Mouse (Mus musculus) liver, embryonic 14.5 days (tissue): ENCODE measurements around the gene Azin2. TPM values are rescaled to one million over a fixed set of nuclear protein-coding genes. Genes with fewer than 3 reads are reported as not detected.

Experiments
- ATAC-seq: fragments of 200-750 bp; cut with Nextera tagmentation; 2 replicates; pipeline ENCODE4 v1.8.0; 2017; ENCODE audit warnings: moderate number of reproducible peaks, mild to moderate bottlenecking, moderate library complexity; ENCODE audit not compliant: insufficient read depth
- DNase-seq, 3 experiments: peaks; one replicate each; pipeline ENCODE4 v3.0.0-alpha.2; 2012 to 2013; ENCODE audit warnings: low read depth in 3 of 3, low spot score in 3 of 3
- H3K27ac ChIP-seq: fragments of 300-500 bp; sonication (generic); 2 replicates; pipeline ENCODE4 v1.5.1; 2014; ENCODE audit warnings: moderate library complexity, mild to moderate bottlenecking, control low read depth, inconsistent platforms
- H3K27me3 ChIP-seq: fragments of 300-500 bp; sonication (generic); 2 replicates; pipeline ENCODE4 v1.6.1; 2014; ENCODE audit warnings: mild to moderate bottlenecking, low read length, moderate library complexity; ENCODE audit not compliant: control insufficient read depth, insufficient read depth
- H3K36me3 ChIP-seq: fragments of 300-500 bp; sonication (generic); replicated peaks from 2 replicates; pipeline ENCODE4 v1.6.1; 2014; ENCODE audit warnings: low read depth; ENCODE audit not compliant: control insufficient read depth, insufficient read depth
- H3K4me1 ChIP-seq, 2 experiments: fragments of 200-500 bp in 1 of 2; fragments of 300-500 bp in 1 of 2; sonication (generic) in 1 of 2; replicated peaks; 2 replicates each; pipeline ENCODE4 v1.6.1; 2012 to 2014; ENCODE audit warnings: antibody characterized with exemption in 1 of 2, inconsistent platforms in 1 of 2, low read length in 1 of 2; ENCODE audit not compliant: control insufficient read depth in 2 of 2, insufficient read depth in 2 of 2
- H3K4me2 ChIP-seq: fragments of 300-500 bp; sonication (generic); 2 replicates; pipeline ENCODE4 v1.6.1; 2014; ENCODE audit warnings: low read depth, mild to moderate bottlenecking, control low read depth, moderate library complexity
- H3K4me3 ChIP-seq, 2 experiments: fragments of 200-500 bp in 1 of 2; fragments of 300-500 bp in 1 of 2; sonication (generic) in 1 of 2; 2 replicates each; pipeline ENCODE4 v1.5.1; 2012 to 2014; ENCODE audit warnings: low read depth in 2 of 2, low read length in 2 of 2, mild to moderate bottlenecking in 2 of 2, control low read depth in 1 of 2, inconsistent platforms in 1 of 2, moderate library complexity in 1 of 2; ENCODE audit not compliant: insufficient read depth in 1 of 2
- H3K9ac ChIP-seq: fragments of 300-500 bp; sonication (generic); replicated peaks from 2 replicates; pipeline ENCODE4 v1.6.1; 2014; ENCODE audit warnings: mild to moderate bottlenecking, control low read depth, moderate library complexity
- H3K9me3 ChIP-seq: fragments of 300-500 bp; sonication (generic); 2 replicates; pipeline ENCODE4 v1.6.1; 2016; ENCODE audit warnings: low read length, mixed read lengths; ENCODE audit not compliant: control insufficient read depth
- CTCF ChIP-seq: IDR thresholded peaks from 2 replicates; pipeline ENCODE4 v1.5.1; 2016; ENCODE audit warnings: antibody characterized with exemption, low read depth, control low read depth
- EP300 ChIP-seq: IDR thresholded peaks from 2 replicates; pipeline ENCODE4 v1.6.1; 2016; ENCODE audit warnings: antibody characterized with exemption, low read depth
- WGBS: fragments of 180-500 bp; shearing (Covaris S2); extraction: QIAGEN DNeasy Blood & Tissue Kit; methylation state at CpG from one replicate; pipeline ENCODE4 v1.1.7; 2014; ENCODE audit not compliant: insufficient replicate concordance; 5-methylcytosine and 5-hydroxymethylcytosine counted together
- polyA plus RNA-seq, 2 experiments: library from polyadenylated mRNA; depleted of rRNA in 1 of 2; stranded (reverse) in 1 of 2; unstranded in 1 of 2; fragments of >200 nt; fragmentation: Nextera tagmentation in 1 of 2; extraction: Ambion mirVana in 1 of 2; gene quantifications; 2 replicates each; pipeline versions ENCODE4 v1.2.1 to v1.2.3; 2012 to 2014

The Azin2 gene
- polyA plus RNA-seq, 2 experiments = 0.27 to 0.47 TPM

DNA sequence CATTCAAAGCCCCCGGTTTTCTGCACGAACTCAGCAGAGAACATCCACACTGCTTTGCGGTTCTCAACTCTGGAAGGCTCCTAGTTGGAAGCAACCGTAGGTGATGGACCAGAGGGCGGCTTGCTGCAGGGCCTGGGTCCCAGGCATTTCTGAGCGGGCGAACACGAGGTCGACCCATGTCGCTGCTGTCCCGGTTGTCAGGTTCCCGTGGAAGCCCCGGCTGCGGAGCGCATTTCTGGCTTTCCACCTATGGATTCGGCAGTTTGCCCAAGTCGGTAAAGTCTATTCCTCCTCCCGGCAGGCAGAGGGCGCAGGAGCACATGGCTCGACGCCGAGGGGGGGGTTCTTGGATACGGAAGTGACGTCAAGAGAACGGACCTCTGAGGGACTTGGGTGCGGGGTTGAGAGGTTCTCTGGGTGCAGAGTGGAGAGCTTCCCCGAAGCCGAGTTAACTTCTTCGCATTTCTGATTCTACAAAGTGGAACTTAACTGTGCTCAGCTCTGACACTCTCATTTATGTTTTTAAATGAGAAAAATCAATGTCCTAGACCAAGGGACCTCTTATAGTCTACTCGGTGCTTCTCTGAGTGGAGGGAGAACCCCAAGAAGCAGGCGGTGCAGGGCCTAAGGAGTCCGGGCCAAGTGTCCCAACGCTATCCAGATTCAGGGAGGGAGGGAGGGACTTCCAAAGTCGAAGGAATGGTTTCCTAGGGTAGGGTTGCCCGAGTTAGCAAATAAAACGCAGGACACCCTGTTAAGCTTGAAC is 37.2 kb downstream of the Azin2 start:
- Histone ChIP-seq H3K27me3 (peaks cover 8% of the 10 kb centered on the region), H3K27ac (no peak overlapping the region), H3K4me1 (no peaks in the 10 kb centered on the region), H3K4me3 (peak overlapping the region; percentile 11 to 21; a peak in 1 of 4 replicates), H3K4me2 (peak overlapping the region; percentile 55), H3K9ac (no peak overlapping the region), H3K9me3 (no peaks in the 10 kb centered on the region), H3K36me3 (no peaks in the 10 kb centered on the region)
- ATAC-seq (no peak), DNase-seq (peak in 2 of 3 experiments; percentile 33 to 39)
- WGBS = 14% methylated on average over 36 of the region's 36 CpGs
- TF ChIP-seq CTCF (peak; percentile 84), EP300 (no peak)

GRCm38 (mm10) chr4:128923603-128924002 is 38.6 kb downstream of the Azin2 start:
- ATAC-seq (no peak), DNase-seq (no peak)
- WGBS = 67% methylated on average over 3 of the region's 3 CpGs
- TF ChIP-seq CTCF (no peak), EP300 (no peak)
- H3K4me3 ChIP-seq = no peak overlapping the region
- no peaks in the 10 kb centered on the region for H3K36me3 ChIP-seq
- H3K27ac ChIP-seq = no peak overlapping the region
- no peaks in the 10 kb centered on the region for H3K9me3 ChIP-seq
- H3K4me1 ChIP-seq = no peaks in the 10 kb centered on the region
- H3K4me2 ChIP-seq = no peak overlapping the region
- peaks cover 8% of the 10 kb centered on the region for H3K27me3 ChIP-seq
- H3K9ac ChIP-seq = no peak overlapping the region

GRCm38 (mm10) chr4:128919106-128919505 is 43.1 kb downstream of the Azin2 start:
- no peak overlapping the region for H3K4me3 ChIP-seq
- DNase-seq (no peak), ATAC-seq (no peak)
- 0 out of 2 replicates have a peak, but pooled peaks cover 3% of the 10 kb centered on the region for H3K27me3 ChIP-seq
- peaks cover 0 to 2% of the 10 kb centered on the region in 2 experiments; a peak in 1 of 4 replicates for H3K4me1 ChIP-seq
- 22% methylated on average over 10 of the region's 10 CpGs for WGBS
- no peaks in the 10 kb centered on the region for H3K9me3 ChIP-seq
- H3K36me3 ChIP-seq = no peaks in the 10 kb centered on the region
- no peak overlapping the region for H3K9ac ChIP-seq
- H3K27ac ChIP-seq = no peak overlapping the region
- no peak for TF ChIP-seq EP300
- H3K4me2 ChIP-seq = no peak overlapping the region

DNA sequence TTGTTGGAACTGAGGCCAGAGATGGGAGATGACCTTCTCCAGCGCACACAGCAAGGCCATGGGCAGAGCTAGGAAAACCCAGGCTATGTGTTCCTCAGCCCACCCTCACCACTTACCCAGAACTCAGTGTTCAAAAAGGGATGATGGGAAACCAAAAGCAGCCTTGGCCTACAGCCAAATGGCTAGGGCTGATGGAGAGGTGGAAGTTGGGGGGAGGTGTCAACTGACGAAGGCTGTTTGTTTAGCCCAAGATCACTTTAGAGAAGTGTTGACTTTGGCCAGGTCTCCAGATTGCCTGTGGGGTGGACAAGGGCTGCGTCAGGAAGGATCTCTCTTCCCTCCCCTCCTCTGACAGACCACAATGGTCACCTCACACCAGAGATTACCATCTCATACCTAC is 44.1 kb downstream of the Azin2 start:
- no peak overlapping the region for H3K4me3 ChIP-seq
- H3K9ac ChIP-seq = no peak overlapping the region
- ATAC-seq (no peak), DNase-seq (no peak)
- H3K4me1 ChIP-seq = peaks cover 0 to 2% of the 10 kb centered on the region in 2 experiments; a peak in 1 of 4 replicates
- H3K27me3 ChIP-seq = 0 out of 2 replicates have a peak, but pooled peaks cover 3% of the 10 kb centered on the region
- TF ChIP-seq EP300 (no peak), CTCF (no peak)
- H3K9me3 ChIP-seq = no peaks in the 10 kb centered on the region
- no peaks in the 10 kb centered on the region for H3K36me3 ChIP-seq
- H3K4me2 ChIP-seq = no peak overlapping the region
- no peak overlapping the region for H3K27ac ChIP-seq
- WGBS = 33% methylated on average over 3 of the region's 3 CpGs

DNA sequence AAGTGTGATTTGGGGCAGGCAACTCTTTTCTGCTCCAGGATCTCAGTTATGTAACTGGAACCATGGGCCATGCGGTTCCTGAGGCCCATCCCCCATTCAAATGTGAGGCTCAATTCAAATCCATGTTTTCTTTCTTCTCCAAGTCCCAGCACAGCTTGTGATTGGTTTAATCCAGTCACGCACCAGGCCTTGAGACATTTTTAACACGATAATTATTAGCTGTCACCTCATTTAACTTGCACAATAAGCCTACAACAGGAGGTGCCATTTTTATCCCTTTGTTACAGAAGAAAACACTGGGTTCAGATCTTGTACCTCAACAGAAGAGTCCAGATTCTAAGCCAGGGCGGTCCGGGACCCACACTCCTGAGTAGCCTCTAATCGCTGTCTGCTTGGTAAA is 44.5 kb downstream of the Azin2 start:
- Histone ChIP-seq H3K36me3 (no peaks in the 10 kb centered on the region), H3K4me2 (no peak overlapping the region), H3K9me3 (no peaks in the 10 kb centered on the region), H3K4me3 (no peak overlapping the region), H3K4me1 (peaks cover 0 to 2% of the 10 kb centered on the region in 2 experiments; a peak in 1 of 4 replicates), H3K27me3 (no peaks in the 10 kb centered on the region), H3K9ac (no peak overlapping the region), H3K27ac (no peak overlapping the region)
- TF ChIP-seq CTCF = no peak
- no peak for TF ChIP-seq EP300
- ATAC-seq (no peak), DNase-seq (no peak)
- WGBS = 66% methylated on average over 6 of the region's 6 CpGs
